Mouse (Mus musculus): ENCODE measurements around the gene Ptprcap. TPM values are rescaled to one million over a fixed set of nuclear protein-coding genes. Genes with fewer than 3 reads are reported as not detected.
A peak's percentile ranks its signal among the peaks of the same experiment; 100 is the strongest.

Gene Ptprcap
- polyA plus RNA-seq, 1 experiment from 2014 or later = 17.9 TPM

- Histone ChIP-seq H3K36me3 (ENCODE audit: control insufficient read depth, insufficient read depth) (no peaks in the 10 kb centered on the region), H3K9ac (ENCODE audit: low read depth, low read length) (no peak overlapping the region), H3K27ac (ENCODE audit: low read length) (no peak overlapping the region), H3K9me3 (replicated peaks; ENCODE audit: control insufficient read depth, low read length) (no peaks in the 10 kb centered on the region; the same call in 1 of the 2 replicates), H3K27me3 (ENCODE audit: control insufficient read depth, insufficient read depth, low read depth, low read length) (no peaks in the 10 kb centered on the region), H3K4me3 (ENCODE audit: low read depth, low read length) (no peak overlapping the region), H3K4me2 (ENCODE audit: low read depth, low read length) (no peak overlapping the region), H3K4me1 (ENCODE audit: control insufficient read depth, low read depth, low read length) (peaks cover 1% of the 10 kb centered on the region)
- ATAC-seq (ENCODE audit: low read depth) = no peak
- WGBS (ENCODE audit: insufficient replicate concordance) = 82% methylated on average over 18 of the region's 18 CpGs
These were observed 10.8 kb upstream of the Ptprcap start for GRCm38 (mm10) chr19:4142416-4143173.

DNA sequence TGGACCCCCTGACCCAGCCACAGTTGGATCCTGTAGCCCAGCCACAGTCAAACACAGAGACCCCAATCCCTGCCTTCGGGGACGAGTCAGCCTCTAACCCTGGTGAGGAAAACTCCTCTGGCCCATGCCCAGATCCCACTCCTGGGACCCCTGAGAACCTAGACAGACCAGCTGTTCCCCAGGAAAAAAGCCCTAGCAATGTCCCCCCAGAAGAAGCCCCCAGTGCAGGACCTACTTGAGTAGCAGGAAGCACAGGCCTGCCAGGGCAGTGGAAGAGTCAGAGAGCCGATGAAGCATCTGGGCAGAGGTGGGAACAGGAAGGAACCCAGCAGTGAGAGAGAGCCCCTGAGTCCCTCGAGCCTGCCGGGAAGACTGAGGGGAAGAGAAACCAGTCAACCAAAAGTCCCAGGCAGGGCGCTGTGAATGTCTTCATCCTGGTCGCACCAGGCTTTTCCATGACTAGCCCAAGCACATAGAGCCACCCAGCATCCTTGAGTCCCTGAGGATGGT is 9.6 kb upstream of the Ptprcap start, which contains the start of gene Cabp4:
Gene Cabp4, minus strand, starts transcription at position 275 of the 510 bp plus-strand sequence.
- Histone ChIP-seq H3K4me2 (ENCODE audit: low read depth, low read length) (no peak within 1 kb of the TSS), H3K4me1 (ENCODE audit: control insufficient read depth, low read depth, low read length) (peaks cover 12% of the 10 kb centered on the region), H3K9me3 (replicated peaks; ENCODE audit: control insufficient read depth, low read length) (no peaks in the 10 kb centered on the region; the same call in 1 of the 2 replicates), H3K36me3 (ENCODE audit: control insufficient read depth, insufficient read depth) (no peaks in the 10 kb centered on the region), H3K27ac (ENCODE audit: low read length) (peak within 1 kb of the TSS; percentile 43), H3K27me3 (ENCODE audit: control insufficient read depth, insufficient read depth, low read depth, low read length) (no peaks in the 10 kb centered on the region), H3K9ac (ENCODE audit: low read depth, low read length) (no peak within 1 kb of the TSS), H3K4me3 (ENCODE audit: low read depth, low read length) (no peak within 1 kb of the TSS)
- 54% methylated on average over 7 of the region's 7 CpGs for WGBS (ENCODE audit: insufficient replicate concordance)
- ATAC-seq (ENCODE audit: low read depth) = no peak

DNA sequence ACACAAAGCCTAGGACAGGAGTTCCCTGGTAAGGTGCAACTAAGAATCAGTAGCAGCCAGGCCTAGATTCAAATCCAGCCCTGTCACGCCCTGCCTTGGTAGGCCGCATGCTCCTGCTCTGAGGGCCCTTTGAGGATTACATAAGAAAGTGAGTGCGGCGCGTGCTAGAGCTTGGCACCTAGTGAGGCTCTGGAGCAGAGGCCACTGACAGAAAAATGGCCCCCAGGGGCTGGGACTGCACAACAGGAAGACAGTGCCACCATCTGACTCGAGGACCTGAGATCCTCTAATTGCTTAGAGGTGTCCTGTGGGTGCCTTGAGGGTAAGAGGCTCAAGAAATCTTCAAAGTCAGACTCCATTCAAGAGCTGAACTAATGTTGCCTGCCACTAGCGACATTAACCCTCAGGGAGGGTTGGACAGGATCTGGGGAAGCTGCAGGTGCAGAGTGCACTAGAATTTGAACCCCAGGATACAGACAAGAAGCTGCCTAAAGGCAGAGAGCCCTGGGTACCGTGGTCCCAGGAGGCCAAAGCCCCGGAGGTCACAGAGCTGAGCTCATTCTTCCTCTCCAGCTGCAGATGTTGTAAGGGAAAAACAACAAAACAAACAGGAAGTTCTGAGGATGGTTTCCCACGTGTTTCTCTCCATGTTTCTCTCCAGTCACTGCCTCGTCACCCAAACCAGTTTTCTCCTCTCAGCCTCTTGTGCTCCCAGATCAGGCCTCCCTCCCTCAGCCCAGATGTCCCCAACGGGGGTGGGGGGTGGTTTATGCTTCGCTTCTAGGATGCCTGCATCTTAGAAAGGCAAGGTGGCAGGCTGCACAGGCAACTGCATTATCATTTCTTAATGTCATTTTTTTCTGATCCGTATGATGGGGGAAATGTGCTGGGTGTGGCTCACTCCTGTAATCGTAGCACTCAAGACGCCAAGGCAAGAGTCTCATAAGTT is 8.6 kb upstream of the Ptprcap start:
- no peak for ATAC-seq (ENCODE audit: low read depth)
- Histone ChIP-seq H3K27ac (ENCODE audit: low read length) (peak overlapping the region; percentile 43), H3K4me3 (ENCODE audit: low read depth, low read length) (no peak overlapping the region), H3K9ac (ENCODE audit: low read depth, low read length) (no peak overlapping the region), H3K27me3 (ENCODE audit: control insufficient read depth, insufficient read depth, low read depth, low read length) (no peaks in the 10 kb centered on the region), H3K36me3 (ENCODE audit: control insufficient read depth, insufficient read depth) (no peaks in the 10 kb centered on the region), H3K4me2 (ENCODE audit: low read depth, low read length) (no peak overlapping the region), H3K4me1 (ENCODE audit: control insufficient read depth, low read depth, low read length) (peaks cover 21% of the 10 kb centered on the region), H3K9me3 (replicated peaks; ENCODE audit: control insufficient read depth, low read length) (no peaks in the 10 kb centered on the region; the same call in 1 of the 2 replicates)
- WGBS (ENCODE audit: insufficient replicate concordance) = 62% methylated on average over 16 of the region's 16 CpGs

- Histone ChIP-seq H3K9ac (ENCODE audit: low read depth, low read length) (no peak overlapping the region), H3K27ac (ENCODE audit: low read length) (no peak overlapping the region), H3K36me3 (ENCODE audit: control insufficient read depth, insufficient read depth) (no peaks in the 10 kb centered on the region), H3K4me1 (ENCODE audit: control insufficient read depth, low read depth, low read length) (peaks cover 21% of the 10 kb centered on the region), H3K4me3 (ENCODE audit: low read depth, low read length) (no peak overlapping the region), H3K4me2 (ENCODE audit: low read depth, low read length) (no peak overlapping the region), H3K27me3 (ENCODE audit: control insufficient read depth, insufficient read depth, low read depth, low read length) (no peaks in the 10 kb centered on the region), H3K9me3 (replicated peaks; ENCODE audit: control insufficient read depth, low read length) (no peaks in the 10 kb centered on the region; the same call in 1 of the 2 replicates)
- ATAC-seq (ENCODE audit: low read depth) = no peak
- WGBS (ENCODE audit: insufficient replicate concordance) = 83% methylated on average over 5 of the region's 5 CpGs
These were observed 7.5 kb upstream of the Ptprcap start for GRCm38 (mm10) chr19:4145936-4146335.

DNA sequence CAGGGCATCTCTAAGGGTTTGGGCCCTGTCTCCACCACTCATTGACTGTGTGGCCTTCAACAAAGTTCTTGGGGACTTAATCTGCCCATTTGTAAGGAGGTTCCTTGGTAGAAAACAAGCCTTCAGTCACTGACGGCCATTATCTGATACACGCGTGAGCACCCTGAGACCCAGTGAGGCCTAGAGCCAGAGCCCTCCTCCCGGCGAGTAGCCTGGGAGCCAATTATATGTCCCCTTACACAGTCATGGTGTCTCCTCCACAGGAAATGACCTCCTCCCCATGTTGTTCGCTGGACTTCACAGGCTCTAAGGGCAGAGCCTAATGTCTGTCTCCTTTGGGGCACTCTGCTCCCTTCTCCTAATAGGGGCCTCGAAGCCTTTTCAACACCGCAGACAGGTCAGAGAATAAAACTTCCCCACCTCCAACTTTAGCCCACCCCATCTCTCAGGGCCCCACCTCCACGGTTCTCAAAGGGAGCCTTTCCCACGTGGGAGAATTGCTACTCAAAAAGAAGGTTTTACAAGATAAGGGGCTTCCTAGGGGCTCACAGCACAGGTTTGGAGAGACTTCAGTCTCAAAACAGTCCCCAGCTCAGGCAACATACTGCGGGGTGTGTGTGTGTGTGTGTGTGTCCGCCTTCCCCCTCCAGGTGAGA is 6.9 kb upstream of the Ptprcap start:
- no peak overlapping the region; the same call in 1 of the 2 replicates for H3K27ac ChIP-seq (ENCODE audit: low read length)
- H3K4me1 ChIP-seq (ENCODE audit: control insufficient read depth, low read depth, low read length) = peaks cover 21% of the 10 kb centered on the region
- no peak for ATAC-seq (ENCODE audit: low read depth)
- H3K4me2 ChIP-seq (ENCODE audit: low read depth, low read length) = no peak overlapping the region
- H3K9ac ChIP-seq (ENCODE audit: low read depth, low read length) = no peak overlapping the region
- H3K27me3 ChIP-seq (ENCODE audit: control insufficient read depth, insufficient read depth, low read depth, low read length) = no peaks in the 10 kb centered on the region
- H3K36me3 ChIP-seq (ENCODE audit: control insufficient read depth, insufficient read depth) = no peaks in the 10 kb centered on the region
- H3K4me3 ChIP-seq (ENCODE audit: low read depth, low read length) = no peak overlapping the region
- no peaks in the 10 kb centered on the region; the same call in 1 of the 2 replicates for H3K9me3 ChIP-seq (replicated peaks; ENCODE audit: control insufficient read depth, low read length)
- 63% methylated on average over 12 of the region's 12 CpGs for WGBS (ENCODE audit: insufficient replicate concordance)

DNA sequence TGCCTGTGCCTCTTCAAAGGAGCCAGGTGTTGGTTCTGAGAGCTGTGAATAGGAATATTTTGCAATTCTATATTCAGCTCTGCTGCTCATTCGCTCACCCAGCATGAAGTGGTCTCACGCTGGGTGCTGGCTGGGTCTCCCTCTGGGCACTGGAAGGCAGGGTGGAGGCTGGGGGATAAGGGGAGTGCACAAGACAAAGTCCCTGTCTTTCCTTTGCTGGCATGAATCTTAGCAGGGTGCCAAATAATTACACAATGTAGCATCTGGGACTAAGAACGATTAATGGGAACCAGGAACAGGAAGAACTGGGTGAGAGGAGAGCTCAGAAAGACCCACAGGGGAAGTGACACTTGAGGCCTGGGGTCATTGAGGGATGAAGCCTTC is 6.4 kb upstream of the Ptprcap start:
- 49% methylated on average over 3 of the region's 3 CpGs for WGBS (ENCODE audit: insufficient replicate concordance)
- Histone ChIP-seq H3K9ac (ENCODE audit: low read depth, low read length) (no peak overlapping the region), H3K9me3 (replicated peaks; ENCODE audit: control insufficient read depth, low read length) (no peaks in the 10 kb centered on the region; the same call in 1 of the 2 replicates), H3K27ac (ENCODE audit: low read length) (no peak overlapping the region), H3K4me2 (ENCODE audit: low read depth, low read length) (no peak overlapping the region), H3K4me3 (ENCODE audit: low read depth, low read length) (no peak overlapping the region), H3K27me3 (ENCODE audit: control insufficient read depth, insufficient read depth, low read depth, low read length) (no peaks in the 10 kb centered on the region), H3K4me1 (ENCODE audit: control insufficient read depth, low read depth, low read length) (peaks cover 21% of the 10 kb centered on the region), H3K36me3 (ENCODE audit: control insufficient read depth, insufficient read depth) (no peaks in the 10 kb centered on the region)
- ATAC-seq (ENCODE audit: low read depth) = no peak

DNA sequence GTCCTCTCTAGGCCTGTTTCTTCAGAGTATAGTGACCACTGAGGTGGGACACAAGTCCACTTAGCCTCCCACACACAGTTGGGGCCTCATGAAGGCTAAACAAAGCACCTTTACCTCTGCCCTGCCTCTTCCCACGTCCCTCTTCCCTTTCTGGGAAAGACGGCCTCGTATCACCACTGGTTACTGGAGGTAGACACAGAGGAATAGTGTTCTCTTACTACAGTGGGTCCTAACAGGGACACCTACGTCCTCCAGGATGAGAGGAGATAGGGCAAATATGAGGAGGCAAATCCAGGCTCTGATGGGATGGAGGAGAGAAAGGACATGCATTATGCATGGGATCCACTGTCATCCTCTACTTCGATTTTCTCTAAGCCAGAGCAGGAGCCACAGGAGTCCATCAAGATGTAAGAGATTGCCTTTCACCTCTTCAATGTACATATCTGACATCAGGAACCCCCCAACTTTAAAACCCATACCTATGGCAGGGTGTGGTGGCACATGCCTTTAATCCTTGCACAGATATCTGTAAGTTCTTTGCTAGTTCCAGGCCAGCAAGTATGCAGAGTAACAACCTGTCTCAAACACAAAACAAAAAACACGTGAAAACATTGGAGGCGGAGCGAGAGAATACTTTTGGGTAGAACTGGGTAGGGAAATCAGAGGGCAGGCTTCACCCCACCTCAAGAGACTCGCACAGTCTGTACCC is 5.5 kb upstream of the Ptprcap start:
- Histone ChIP-seq H3K4me1 (ENCODE audit: control insufficient read depth, low read depth, low read length) (peaks cover 21% of the 10 kb centered on the region), H3K9me3 (replicated peaks; ENCODE audit: control insufficient read depth, low read length) (no peaks in the 10 kb centered on the region; the same call in 1 of the 2 replicates), H3K36me3 (ENCODE audit: control insufficient read depth, insufficient read depth) (no peaks in the 10 kb centered on the region), H3K9ac (ENCODE audit: low read depth, low read length) (peak overlapping the region; percentile 92), H3K4me3 (ENCODE audit: low read depth, low read length) (peak overlapping the region; percentile 88), H3K4me2 (ENCODE audit: low read depth, low read length) (peak overlapping the region; percentile 75), H3K27me3 (ENCODE audit: control insufficient read depth, insufficient read depth, low read depth, low read length) (no peaks in the 10 kb centered on the region), H3K27ac (ENCODE audit: low read length) (peak overlapping the region; percentile 35; the same call in 1 of the 2 replicates)
- no peak for ATAC-seq (ENCODE audit: low read depth)
- WGBS (ENCODE audit: insufficient replicate concordance) = 36% methylated on average over 9 of the region's 9 CpGs

DNA sequence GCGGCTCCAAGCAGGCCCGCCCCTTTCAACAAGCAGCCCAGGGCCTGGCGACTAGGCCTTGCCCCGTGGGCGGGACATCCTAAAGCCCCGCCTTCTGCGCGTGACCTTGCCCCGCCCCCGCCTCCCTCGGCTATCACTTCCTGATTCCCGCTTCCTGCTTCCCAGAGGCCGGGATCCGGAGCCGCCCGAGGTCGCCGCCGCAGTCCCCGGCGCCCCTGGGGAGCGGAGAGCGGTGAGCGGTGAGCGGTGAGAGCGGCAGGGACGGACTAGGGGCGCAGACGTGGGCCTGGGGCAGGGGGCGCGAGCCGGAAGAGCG is 5.0 kb upstream of the Ptprcap start, which contains the start of gene Coro1b:
Gene Coro1b, plus strand, starts transcription at position 129 of the 316 bp plus-strand sequence.
- H3K9ac ChIP-seq (ENCODE audit: low read depth, low read length) = peak within 1 kb of the TSS; percentile 92
- H3K27ac ChIP-seq (ENCODE audit: low read length) = peak within 1 kb of the TSS; percentile 82
- H3K9me3 ChIP-seq (replicated peaks; ENCODE audit: control insufficient read depth, low read length) = no peaks in the 10 kb centered on the region; the same call in 1 of the 2 replicates
- peak; percentile 92 for ATAC-seq (ENCODE audit: low read depth)
- under 1% methylated on average over 32 of the region's 33 CpGs for WGBS (ENCODE audit: insufficient replicate concordance)
- peak within 1 kb of the TSS; percentile 88 for H3K4me3 ChIP-seq (ENCODE audit: low read depth, low read length)
- no peaks in the 10 kb centered on the region for H3K36me3 ChIP-seq (ENCODE audit: control insufficient read depth, insufficient read depth)
- H3K27me3 ChIP-seq (ENCODE audit: control insufficient read depth, insufficient read depth, low read depth, low read length) = no peaks in the 10 kb centered on the region
- peak within 1 kb of the TSS; percentile 75 for H3K4me2 ChIP-seq (ENCODE audit: low read depth, low read length)
- H3K4me1 ChIP-seq (ENCODE audit: control insufficient read depth, low read depth, low read length) = peaks cover 21% of the 10 kb centered on the region
